Mouse (Mus musculus): Measurements from ENCODE around the gene Gm20852.
"Not testable (repeated sequence)": the region's sequence is repeated elsewhere in the genome, so short reads cannot be mapped to it uniquely, and the experiment has no call there.

Gene Gm20852

DNA sequence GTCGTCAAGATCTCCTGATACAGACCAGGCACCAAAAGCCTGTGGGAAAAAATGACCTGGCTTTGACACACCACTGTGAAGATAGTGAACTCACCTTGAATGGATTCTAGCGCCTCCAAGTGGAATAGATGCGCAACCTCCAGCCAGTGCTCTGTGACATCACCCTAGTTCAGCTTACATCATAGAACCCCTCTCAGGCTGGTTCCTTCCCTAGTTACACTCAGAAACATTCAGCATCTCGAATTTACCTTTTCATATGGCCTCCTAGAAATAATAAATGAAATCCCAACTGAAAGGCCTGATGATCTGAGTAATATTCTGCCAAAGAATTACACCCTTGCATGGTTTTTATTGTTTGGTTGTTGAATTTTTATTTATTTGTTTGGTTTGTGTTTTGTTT, at the start of gene Gm20852:
Gene Gm20852, minus strand, starts transcription at position 101 of the 400 bp plus-strand sequence.
- DNase-seq (ENCODE audit: low spot score): not testable (repeated sequence)
